Mouse (Mus musculus) testis, adult 2 months (tissue): ENCODE measurements around the gene Nfatc3.

Experiments used
- CTCF ChIP-seq: fragments of 200-500 bp; IDR thresholded peaks from 2 replicates; pipeline ENCODE4 v1.5.1; 2012; ENCODE audit warnings: low read depth, mild to moderate bottlenecking, inconsistent platforms, low read length, moderate library complexity; ENCODE audit not compliant: control insufficient read depth, insufficient read depth, insufficient replicate concordance
- POLR2A ChIP-seq: fragments of 200-500 bp; IDR thresholded peaks from 2 replicates; pipeline ENCODE4 v1.6.1; 2012; ENCODE audit warnings: low read depth, mild to moderate bottlenecking, inconsistent platforms, low read length, moderate library complexity; ENCODE audit not compliant: control insufficient read depth

GRCm38 (mm10) chr8:106146014-106146413, 87.4 kb downstream of the Nfatc3 start:
- TF ChIP-seq CTCF (no peak), POLR2A (no peak)
